Mouse (Mus musculus): ENCODE measurements around the gene Acss3.

GRCm38 (mm10) chr10:107050489-107050888 is 73.0 kb downstream of the Acss3 start:
- TF ChIP-seq CTCF (IDR thresholded peaks at IDR 0.05; ENCODE audit: extremely low read depth, insufficient read length, insufficient replicate concordance, low read depth, low read length) (no peak), POLR2A (IDR thresholded peaks at IDR 0.05; ENCODE audit: low read depth, low read length) (no peak)
